Mouse (Mus musculus) bone marrow macrophage, adult 2 months (primary cell): Measurements from ENCODE around the gene Bnip3.

Experiments
- CTCF ChIP-seq: IDR thresholded peaks from 2 replicates; pipeline ENCODE4 v1.5.1; 2012; ENCODE audit warnings: low read depth, mild to moderate bottlenecking, low read length, moderate library complexity
- POLR2A ChIP-seq: IDR thresholded peaks from 2 replicates; pipeline ENCODE4 v1.6.1; 2012; ENCODE audit warnings: mild to moderate bottlenecking, low read depth, low read length, borderline replicate concordance

- no peak for TF ChIP-seq CTCF
- TF ChIP-seq POLR2A: no peak
Observed at GRCm38 (mm10) chr7:138957106-138957505, 47.8 kb upstream of the Bnip3 start.
